Mouse (Mus musculus): ENCODE measurements around the gene Plekha7.

DNA sequence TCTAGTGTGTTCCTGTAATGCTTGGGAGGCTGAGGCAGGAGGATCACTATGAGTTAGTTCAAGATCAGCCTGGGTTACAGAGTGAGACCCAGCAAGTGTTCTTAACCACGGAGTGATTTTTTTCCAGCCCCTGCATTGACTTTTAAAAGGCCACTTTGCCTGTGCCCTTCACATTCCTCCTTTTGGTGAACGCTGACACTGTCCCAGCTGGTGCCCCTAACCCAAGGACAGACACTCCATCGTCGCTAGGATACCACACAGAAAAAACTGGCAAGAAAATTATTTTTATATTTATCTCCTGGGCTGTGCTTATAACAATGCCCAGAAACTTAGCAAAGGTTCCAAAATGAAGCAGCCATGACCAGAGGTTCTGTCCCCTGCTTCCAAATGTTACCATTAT lies 67.8 kb downstream of the Plekha7 start:
- TF ChIP-seq POLR2A (IDR thresholded peaks at IDR 0.05; ENCODE audit: borderline replicate concordance, control insufficient read depth, low read depth, low read length) = no peak
- no peak for TF ChIP-seq CTCF (IDR thresholded peaks at IDR 0.05; ENCODE audit: control insufficient read depth, insufficient read depth, low read length)

Data from bone marrow, adult 2 months (tissue).